Mouse (Mus musculus) R1 (cell line): ENCODE data around the gene Mmd2.

Experiments used
- DNase-seq: peaks from one replicate; pipeline ENCODE4 v3.0.0-alpha.2; 2018; ENCODE audit warnings: low read depth, low spot score

Gene Mmd2

DNA sequence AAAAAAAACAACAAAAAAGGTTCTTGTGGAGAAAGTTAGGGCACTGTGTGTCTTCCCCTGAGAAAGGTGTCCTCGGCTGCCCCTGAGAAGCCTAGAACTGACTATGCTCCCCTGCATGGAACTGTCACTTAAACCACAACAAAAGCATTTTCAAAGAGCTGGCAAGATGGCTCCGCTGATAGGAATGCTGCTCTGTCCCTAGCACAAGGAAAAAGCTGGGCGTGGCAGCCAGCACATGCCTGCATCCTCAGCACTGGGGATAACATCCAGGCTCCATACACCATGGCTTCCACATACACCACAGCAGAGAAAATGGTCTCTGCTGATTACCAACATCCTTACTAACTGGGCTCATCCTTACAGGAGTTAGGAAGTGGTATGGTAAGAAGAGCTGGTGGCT, 61.5 kb downstream of the Mmd2 start:
- DNase-seq, result peak; percentile 69

DNA sequence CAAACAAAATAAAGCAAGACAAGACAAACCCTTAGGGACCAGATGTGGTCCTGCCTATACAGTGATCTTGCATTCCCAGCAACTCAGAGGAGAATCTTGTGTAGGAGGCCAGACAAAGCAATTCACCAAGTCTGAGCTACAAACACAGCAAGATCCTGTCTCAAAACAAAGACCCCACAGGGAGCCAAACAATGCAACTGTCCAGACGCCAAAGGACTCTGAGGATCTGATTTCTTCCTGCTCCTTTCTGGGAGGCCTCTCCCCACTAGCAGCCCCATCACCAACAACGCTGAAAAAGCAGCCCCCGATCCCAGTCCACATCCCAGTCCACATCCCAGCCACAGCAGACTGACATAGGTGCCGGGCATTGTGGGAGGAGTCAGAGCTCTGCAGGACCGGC, 62.3 kb downstream of the Mmd2 start:
- DNase-seq, result peak; percentile 97

DNA sequence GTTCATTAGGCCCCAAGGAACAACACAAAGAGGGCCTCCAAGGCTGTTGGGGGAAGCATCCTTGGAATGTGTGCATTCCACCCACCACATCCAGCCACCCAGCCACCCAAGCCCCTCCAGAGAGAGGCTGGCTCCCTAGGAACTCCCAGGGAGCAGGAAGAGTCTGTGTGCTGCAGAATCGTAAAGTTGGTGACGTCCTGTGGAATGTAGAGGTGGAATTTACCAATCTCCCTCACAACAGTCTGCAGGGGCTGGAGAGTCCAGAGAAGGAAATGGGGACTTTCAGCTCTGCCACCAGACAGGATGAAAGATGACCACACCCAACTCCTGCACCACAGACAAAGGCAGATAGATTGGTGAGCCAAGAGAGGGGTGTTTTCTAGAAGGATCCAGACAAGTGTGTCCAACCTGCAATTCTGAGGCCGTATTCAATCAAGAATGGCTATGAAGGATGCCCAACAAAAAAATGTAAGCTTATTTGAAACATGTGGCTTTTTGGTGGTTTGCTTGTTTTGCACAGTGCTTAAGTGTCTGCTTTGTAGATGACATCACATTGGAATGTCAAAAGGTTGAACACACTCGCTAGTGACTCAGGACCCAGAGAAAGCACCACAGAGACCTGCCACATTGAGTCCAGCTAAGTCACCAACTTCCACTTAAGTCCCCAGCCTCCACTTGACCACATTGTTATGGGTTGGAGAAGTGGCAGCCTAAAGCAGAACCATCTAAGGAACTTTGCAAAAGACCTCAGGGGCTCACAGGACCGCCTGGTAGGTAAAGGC, 63.4 kb downstream of the Mmd2 start:
- peak; percentile 86 for DNase-seq

DNA sequence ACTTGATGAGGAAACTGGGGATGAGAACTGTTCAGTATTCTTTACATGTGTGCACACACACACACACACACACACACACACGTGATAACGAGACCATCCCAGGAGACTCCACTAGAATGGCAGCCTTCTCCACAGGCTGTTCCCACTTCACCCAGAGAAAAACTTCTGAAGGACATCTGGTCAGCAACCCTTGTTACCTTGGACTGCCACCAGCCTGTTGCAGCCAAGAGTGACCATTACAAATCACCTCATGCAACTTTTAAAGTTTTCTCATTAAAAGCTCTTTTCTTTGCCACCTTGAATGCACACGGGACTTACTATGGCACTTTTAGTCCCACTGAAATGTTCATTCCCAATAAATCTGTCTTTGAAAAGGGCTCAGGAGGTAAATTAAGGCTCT, 71.3 kb downstream of the Mmd2 start:
- DNase-seq, result no peak

DNA sequence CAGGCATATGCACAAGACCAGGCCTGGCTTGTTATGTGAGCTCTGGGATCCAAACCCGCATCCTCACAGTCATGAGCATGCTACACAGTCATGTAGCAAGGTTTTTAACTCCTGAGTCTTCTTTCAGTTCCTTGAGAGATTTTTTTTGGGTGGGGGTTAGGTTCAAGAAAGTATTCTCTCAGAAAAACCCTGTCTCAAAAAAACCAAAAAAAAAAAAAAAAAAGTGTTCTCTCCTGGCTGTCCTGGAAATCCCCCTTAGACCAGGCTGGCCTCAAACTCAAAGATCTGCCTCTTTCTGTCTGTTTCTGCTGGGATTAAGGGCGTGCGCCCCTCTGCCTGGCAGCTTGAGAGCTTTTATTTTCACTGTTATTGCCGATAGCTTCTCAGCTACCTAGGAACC, 73.2 kb downstream of the Mmd2 start:
- DNase-seq, result no peak

DNA sequence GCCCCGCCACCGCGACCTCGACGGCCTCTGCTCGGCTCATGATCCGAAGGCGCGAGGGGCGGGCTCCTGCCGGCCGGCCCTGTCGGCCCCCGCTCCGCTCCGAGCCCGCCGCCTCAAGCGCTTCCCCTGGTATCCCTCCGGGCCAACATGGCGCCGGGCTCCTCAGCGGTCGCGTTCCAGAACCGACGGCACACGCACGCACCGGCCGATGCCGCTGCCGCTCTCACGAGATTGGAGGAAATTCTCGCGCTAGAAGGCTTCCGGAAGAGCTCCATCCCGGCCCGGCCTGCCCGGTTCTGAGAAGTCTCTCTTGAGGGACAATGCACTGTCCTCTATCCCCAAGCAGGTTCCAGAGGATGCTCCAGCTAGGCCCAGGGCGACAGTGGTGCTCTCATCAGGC, 78.7 kb downstream of the Mmd2 start, which contains the start of gene Papolb:
TSS of gene Papolb (minus strand) at position 162 of the 400 bp plus-strand sequence.
- DNase-seq, result peak; percentile 76

DNA sequence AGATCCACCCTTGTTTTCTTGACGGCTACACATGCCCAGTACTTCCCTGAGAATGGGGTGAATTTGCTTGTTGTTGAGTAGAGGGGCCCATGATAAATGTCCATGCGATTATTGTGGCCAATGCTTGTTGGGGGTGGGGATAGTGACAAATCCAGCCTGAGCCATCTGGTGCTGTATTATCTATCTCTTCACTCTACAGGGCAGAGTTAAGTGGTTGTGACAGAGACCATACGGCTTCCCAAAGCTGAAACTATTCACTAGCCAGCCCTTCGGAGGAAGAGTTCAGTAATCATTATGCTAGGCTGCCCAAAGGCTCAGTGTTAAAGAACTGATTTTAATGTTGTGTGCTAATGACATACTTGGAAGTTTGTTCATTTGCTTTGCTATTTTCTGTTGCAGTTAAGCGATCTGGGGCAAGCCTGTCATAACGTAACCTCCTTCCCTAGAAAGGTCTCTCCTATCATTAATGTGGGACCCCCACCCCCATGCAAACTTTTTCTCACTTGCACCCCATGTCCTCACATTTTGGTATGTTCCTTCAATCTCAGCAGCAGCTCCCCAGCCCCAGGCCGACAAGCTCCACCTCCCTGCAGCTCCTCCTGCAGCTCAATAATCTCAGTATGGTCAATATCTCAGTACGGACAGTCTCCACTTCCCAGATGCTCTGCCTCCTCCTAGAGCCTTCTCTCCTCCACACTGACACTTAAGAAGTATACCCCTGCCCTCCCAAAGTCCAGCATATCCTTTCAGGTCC, 83.7 kb downstream of the Mmd2 start:
- DNase-seq, result no peak

DNA sequence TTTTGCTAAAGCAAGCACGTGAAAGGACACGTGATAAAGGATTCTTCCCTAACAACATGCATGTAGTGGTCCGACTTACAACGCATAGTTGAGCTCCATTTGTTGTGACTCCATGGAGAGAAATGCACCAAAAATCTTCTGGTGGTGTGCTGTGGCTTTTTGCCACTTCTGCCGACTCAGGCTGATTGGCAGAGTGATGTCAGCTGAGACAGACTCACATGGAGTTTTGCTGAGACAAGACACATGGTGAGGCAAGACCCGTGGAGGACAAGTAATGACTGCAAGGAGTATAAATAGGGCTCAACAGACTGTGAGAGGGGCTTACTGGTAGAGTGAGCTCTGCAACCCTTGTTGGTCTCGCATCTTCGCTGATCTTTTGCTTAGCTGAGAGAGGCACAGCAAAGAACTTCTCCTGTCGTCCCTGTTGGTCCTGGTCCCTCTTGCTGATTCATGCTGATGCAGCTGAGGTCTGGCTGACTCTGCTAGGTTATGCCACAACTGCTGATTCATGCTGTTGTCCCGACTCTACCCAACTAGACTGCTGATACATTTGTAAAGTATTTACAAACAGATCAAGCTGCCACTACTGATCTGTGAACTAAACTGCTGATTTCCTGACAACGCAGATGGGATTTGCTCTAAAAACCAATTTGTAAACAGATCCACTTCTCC, 87.3 kb downstream of the Mmd2 start:
- peak; percentile 22 for DNase-seq

DNA sequence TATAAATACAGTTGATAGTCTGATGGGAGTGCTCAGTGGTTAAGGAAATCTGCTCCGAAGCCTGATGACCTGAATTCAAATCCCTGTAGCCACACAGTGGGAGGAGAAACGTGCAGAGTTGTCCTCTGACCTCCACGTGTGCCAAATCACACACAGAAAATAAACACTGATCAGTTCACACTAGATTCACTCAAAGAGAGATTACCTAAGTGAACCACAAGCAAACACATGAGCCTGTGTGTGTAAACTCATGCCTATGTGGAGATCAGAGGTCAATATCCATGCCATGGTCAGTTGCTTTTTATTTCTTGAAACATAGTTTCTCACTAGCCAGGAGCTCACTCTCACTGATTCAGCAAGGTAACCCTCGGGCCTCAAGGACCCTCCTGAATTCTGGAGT, 88.2 kb downstream of the Mmd2 start:
- no peak for DNase-seq

DNA sequence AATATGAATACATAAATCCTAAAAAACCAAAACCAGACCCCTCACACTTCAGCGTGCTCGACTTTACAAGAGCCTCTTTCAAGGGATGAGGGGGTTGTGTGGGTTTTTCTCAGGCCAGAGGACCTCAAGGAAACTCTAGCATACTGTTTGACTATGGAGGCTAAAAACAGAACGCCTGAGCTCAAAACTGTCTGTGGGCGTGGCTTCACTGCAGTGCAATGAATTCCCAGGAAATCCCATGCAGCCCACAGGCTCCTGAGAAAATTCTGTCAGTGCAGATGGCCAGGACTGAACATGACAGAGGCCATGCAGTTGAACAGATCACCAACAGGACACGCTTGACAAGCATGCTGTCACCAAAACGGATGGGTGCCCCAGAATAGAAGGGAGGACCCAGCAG, 89.6 kb downstream of the Mmd2 start:
- no peak for DNase-seq
